Comparison of ENCODE assay signal across 20 mouse cellular contexts in the genomic region with DNA sequence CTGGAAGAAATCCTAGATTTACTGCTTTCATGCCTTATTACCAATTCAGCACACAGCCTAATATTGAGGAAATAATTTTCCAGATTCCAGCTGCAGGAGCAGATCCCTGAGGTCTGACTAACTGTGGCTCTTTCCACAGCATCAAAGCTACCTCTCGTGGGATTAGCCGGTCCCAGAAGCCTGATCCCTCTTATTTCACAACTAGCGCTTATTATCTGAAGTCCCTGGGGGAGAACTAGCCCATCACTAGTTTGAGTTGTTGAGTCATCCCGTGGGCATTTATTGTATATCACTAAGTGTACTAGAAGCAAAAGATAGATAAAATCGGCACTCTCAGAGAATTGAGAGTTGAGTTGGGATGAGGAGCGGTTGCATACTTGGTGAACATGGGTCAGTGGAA.
"Had no signal": no experiment of that assay in that cellular context is flagged by ENCODE, and none has a peak within 500 bp of the region (broad histone marks: within the 10 kb centered on the region; RNA-seq: fewer than 3 reads in every experiment).

No protein-coding gene starts in this region.

- H3K27me3 ChIP-seq: liver, embryonic 12.5 days; liver, embryonic 15.5 days; lung, embryonic 15.5 days; midbrain, embryonic 15.5 days; neural tube, embryonic 13.5 days had no signal

- H3K36me3 ChIP-seq: limb, embryonic 10.5 days; limb, embryonic 13.5 days; liver, embryonic 12.5 days; liver, embryonic 15.5 days; lung, embryonic 15.5 days; midbrain, embryonic 15.5 days; neural tube, embryonic 13.5 days had no signal

- ATAC-seq: liver, embryonic 12.5 days; midbrain, embryonic 15.5 days had no signal

- H3K9me3 ChIP-seq: limb, embryonic 10.5 days; limb, embryonic 13.5 days; liver, embryonic 12.5 days; liver, embryonic 15.5 days; lung, embryonic 15.5 days; megakaryocyte, embryonic 14.5 days; midbrain, embryonic 15.5 days; neural tube, embryonic 13.5 days had no signal

- H3K4me2 ChIP-seq: limb, embryonic 13.5 days; liver, embryonic 12.5 days; liver, embryonic 15.5 days; lung, embryonic 15.5 days; midbrain, embryonic 11.5 days; midbrain, embryonic 15.5 days; neural tube, embryonic 13.5 days had no signal

- H3K4me1 ChIP-seq: liver, embryonic 12.5 days; liver, embryonic 15.5 days; megakaryocyte, embryonic 14.5 days; neural tube, embryonic 13.5 days had no signal

- DNase-seq: kidney, adult 9 months; kidney, postnatal 14 days; kidney, postnatal 4 days; layer of hippocampus, adult 9-11 months; liver; lung, adult 18-20 months; lung, postnatal 10 days; lung, postnatal 36 days; retina, postnatal 1 day; thymus, adult 18-20 months; thymus, postnatal 36 days had no signal

- H3K27ac ChIP-seq: limb, embryonic 10.5 days; limb, embryonic 13.5 days; liver, embryonic 12.5 days; liver, embryonic 15.5 days; lung, embryonic 15.5 days; midbrain, embryonic 15.5 days; neural tube, embryonic 13.5 days had no signal

- H3K4me3 ChIP-seq: limb, embryonic 10.5 days; limb, embryonic 13.5 days; liver, embryonic 12.5 days; liver, embryonic 15.5 days; lung, embryonic 15.5 days; megakaryocyte, embryonic 14.5 days; midbrain, embryonic 15.5 days; neural tube, embryonic 13.5 days had no signal

- H3K9ac ChIP-seq: limb, embryonic 13.5 days; liver, embryonic 12.5 days; liver, embryonic 15.5 days; lung, embryonic 15.5 days; midbrain, embryonic 15.5 days; neural tube, embryonic 13.5 days had no signal
